Mouse (Mus musculus) adrenal gland, adult 18-20 months (tissue): ENCODE results near the gene Nfix. TPM values are rescaled to one million over a fixed set of nuclear protein-coding genes. Genes with fewer than 3 reads are reported as not detected.

ENCODE experiments used
- DNase-seq, 2 experiments: peaks; one replicate each; pipeline ENCODE4 v3.0.0; 2021 to 2022; ENCODE audit warnings: low spot score in 2 of 2
- total RNA-seq, 2 experiments: library from RNA; stranded (reverse); gene quantifications; 1 replicate in 1 of 2; 2 replicates in 1 of 2; pipeline ENCODE4 v1.2.3; 2021

Nfix gene
- total RNA-seq, 2 experiments from 2014 or later = 92.2 to 127 TPM

DNA sequence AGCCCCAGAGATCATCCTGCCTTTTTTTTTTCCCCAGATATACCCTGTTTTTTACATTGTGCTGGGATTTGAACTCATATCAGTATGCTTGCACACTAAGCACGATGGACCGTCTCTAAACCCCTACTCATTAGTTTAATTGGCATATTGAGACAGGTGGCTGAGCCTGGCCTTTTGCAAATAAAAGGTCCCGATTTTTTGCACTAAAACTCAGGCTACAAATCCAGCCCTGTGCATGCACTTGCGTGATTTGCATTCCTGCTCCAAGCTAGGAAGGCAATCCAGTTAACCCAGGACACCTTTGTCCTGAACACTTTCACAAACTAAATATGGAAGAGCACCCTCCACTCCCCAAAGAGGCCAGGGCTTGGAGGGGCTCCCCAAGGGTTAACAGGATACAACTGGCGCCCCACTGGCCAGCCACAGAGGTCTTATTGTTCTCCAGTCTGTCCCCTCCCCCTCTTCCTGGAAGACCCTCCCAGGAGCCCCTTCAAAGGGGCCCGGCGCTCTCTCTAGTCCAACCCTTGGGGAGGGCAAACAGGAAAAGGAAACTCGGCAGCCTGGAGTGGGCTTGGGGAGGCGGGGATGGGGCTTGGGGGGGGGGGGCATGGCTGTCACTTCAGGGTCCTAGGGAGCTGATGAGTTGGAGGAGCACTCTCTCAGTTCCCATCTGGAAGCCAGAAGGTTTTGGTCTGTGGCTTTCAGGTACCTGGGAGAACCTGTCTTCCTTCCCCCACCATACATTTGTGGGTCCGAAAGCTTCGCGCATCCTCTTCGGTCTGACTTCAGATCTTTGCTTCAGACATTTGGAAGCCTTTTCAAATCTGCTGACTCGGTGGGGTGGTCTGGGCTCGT, 144.6 kb downstream of the Nfix start:
- no peak for DNase-seq

DNA sequence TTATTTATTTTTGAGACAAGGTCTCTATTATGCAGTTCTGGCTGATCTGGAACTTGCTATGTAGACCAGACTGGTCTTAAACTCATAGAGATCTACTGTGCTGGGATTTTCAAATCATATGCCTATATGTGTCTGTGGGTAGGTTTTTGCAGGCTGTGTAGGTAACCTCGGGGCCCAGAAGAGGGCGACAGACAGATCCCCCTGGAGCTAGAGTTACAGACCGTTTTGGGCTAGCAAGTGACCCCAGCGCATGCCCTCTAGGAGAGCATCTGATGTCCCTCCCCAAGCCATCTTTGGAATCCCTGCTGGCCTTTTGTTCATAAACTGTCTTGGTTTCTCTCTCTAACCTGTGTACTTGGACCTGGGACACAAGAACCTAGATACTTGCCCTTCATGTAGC, 145.5 kb downstream of the Nfix start:
- no peak for DNase-seq

- no peak for DNase-seq
Measured at GRCm38 (mm10) chr8:84653092-84653631, 147.0 kb downstream of the Nfix start.

- no peak for DNase-seq
Measured at GRCm38 (mm10) chr8:84650213-84650612, 149.9 kb downstream of the Nfix start.

Other genes starting within 250 kb of the Nfix start
- 10 to 100 TPM; 20.7 to 24.6 TPM for gene Ier2, start 137.5 kb downstream of the Nfix start, total RNA-seq
- 10 to 100 TPM; 66.3 to 79.0 TPM for gene Trmt1, start 114.0 kb downstream of the Nfix start, total RNA-seq
- gene Nacc1, start 112.5 kb downstream of the Nfix start, total RNA-seq = 10 to 100 TPM; 71.3 to 77.8 TPM
- 1 to 10 TPM; 2.7 to 2.8 TPM for gene Lyl1, start 98.9 kb downstream of the Nfix start, total RNA-seq
- under 1 TPM; 0.45 to 0.76 TPM for gene G430095P16Rik, start 77.3 kb downstream of the Nfix start, total RNA-seq
- gene Dand5, start 22.5 kb upstream of the Nfix start, total RNA-seq = 10 to 100 TPM; 10.6 to 10.8 TPM
- gene Gadd45gip1, start 31.2 kb upstream of the Nfix start, total RNA-seq = 10 to 100 TPM; 62.0 to 71.1 TPM
- 100 to 1,000 TPM; 109 to 113 TPM for gene Rad23a, start 40.3 kb upstream of the Nfix start, total RNA-seq
- gene Calr, start 46.6 kb upstream of the Nfix start, total RNA-seq = 100 to 1,000 TPM; 606 to 686 TPM
- 10 to 100 TPM; 58.8 to 69.6 TPM for gene Farsa, start 56.6 kb upstream of the Nfix start, total RNA-seq
- gene Syce2, start 71.8 kb upstream of the Nfix start, total RNA-seq = 1 to 10 TPM; 6.9 to 9.4 TPM
- 10 to 100 TPM; 52.4 to 56.5 TPM for gene Gcdh, start 93.6 kb upstream of the Nfix start, total RNA-seq
- not detected for gene Klf1, start 101.6 kb upstream of the Nfix start, total RNA-seq
- 10 to 100 TPM; 11.2 to 12.5 TPM for gene Dnase2a, start 108.2 kb upstream of the Nfix start, total RNA-seq
- gene Mast1, start 137.0 kb upstream of the Nfix start, total RNA-seq = 1 to 10 TPM; 2.1 to 3.1 TPM
- gene Rtbdn, start 146.6 kb upstream of the Nfix start, total RNA-seq = under 1 TPM in 1 of 2 experiments, not detected in 1; 0.16 TPM
- gene Gm49661, start 169.1 kb upstream of the Nfix start, total RNA-seq = 1 to 10 TPM; 1.9 TPM
- 100 to 1,000 TPM; 740 to 761 TPM for gene Prdx2, start 169.2 kb upstream of the Nfix start, total RNA-seq
- gene Rnaseh2a, start 169.4 kb upstream of the Nfix start, total RNA-seq = 100 to 1,000 TPM in 1 of 2 experiments, 10 to 100 TPM in 1; 80.9 to 131 TPM
- 10 to 100 TPM; 27.1 to 28.5 TPM for gene Junb, start 178.4 kb upstream of the Nfix start, total RNA-seq
- gene Hook2, start 190.3 kb upstream of the Nfix start, total RNA-seq = 1 to 10 TPM; 6.3 to 7.2 TPM
- not detected for gene Best2, start 214.2 kb upstream of the Nfix start, total RNA-seq
- 100 to 1,000 TPM in 1 of 2 experiments, 10 to 100 TPM in 1; 89.2 to 100 TPM for gene Asna1, start 224.9 kb upstream of the Nfix start, total RNA-seq
- 100 to 1,000 TPM; 162 to 192 TPM for gene Trir, start 226.5 kb upstream of the Nfix start, total RNA-seq
- 10 to 100 TPM; 67.8 to 80.4 TPM for gene Tnpo2, start 236.6 kb upstream of the Nfix start, total RNA-seq